Mouse (Mus musculus) embryonic facial prominence, embryonic 13.5 days (tissue): ENCODE data around the gene B3galt1. TPM values are rescaled to one million over a fixed set of nuclear protein-coding genes. Genes with fewer than 3 reads are reported as not detected.

Experiments used
- ATAC-seq: fragments of 200-750 bp; cut with Nextera tagmentation; 2 replicates; pipeline ENCODE4 v1.8.0; 2017; ENCODE audit warnings: low read depth; ENCODE audit not compliant: insufficient number of reproducible peaks, insufficient read depth, low FRiP score, low TSS enrichment
- H3K27ac ChIP-seq: fragments of 300-500 bp; sonication (generic); 2 replicates; pipeline ENCODE4 v1.5.1; 2015; ENCODE audit warnings: moderate library complexity, mild to moderate bottlenecking, inconsistent platforms
- H3K27me3 ChIP-seq: fragments of 300-500 bp; sonication (generic); 2 replicates; pipeline ENCODE4 v1.6.1; 2015; ENCODE audit warnings: mild to moderate bottlenecking, inconsistent platforms
- H3K36me3 ChIP-seq: fragments of 300-500 bp; sonication (generic); 2 replicates; pipeline ENCODE4 v1.6.1; 2015; ENCODE audit warnings: mild to moderate bottlenecking, inconsistent platforms
- H3K4me1 ChIP-seq: fragments of 300-500 bp; sonication (generic); 2 replicates; pipeline ENCODE4 v1.6.1; 2015; ENCODE audit warnings: inconsistent platforms
- H3K4me2 ChIP-seq: fragments of 300-500 bp; sonication (generic); 2 replicates; pipeline ENCODE4 v1.6.1; 2015; ENCODE audit warnings: moderate library complexity, mild to moderate bottlenecking, inconsistent platforms
- H3K4me3 ChIP-seq: fragments of 300-500 bp; sonication (generic); 2 replicates; pipeline ENCODE4 v1.5.1; 2015; ENCODE audit warnings: mild to moderate bottlenecking, inconsistent platforms
- H3K9ac ChIP-seq: fragments of 300-500 bp; sonication (generic); 2 replicates; pipeline ENCODE4 v1.6.1; 2015; ENCODE audit warnings: mild to moderate bottlenecking, inconsistent platforms
- H3K9me3 ChIP-seq: fragments of 300-500 bp; sonication (generic); 2 replicates; pipeline ENCODE4 v1.6.1; 2016; ENCODE audit warnings: inconsistent platforms
- WGBS: fragments of 180-500 bp; shearing (Covaris S2); methylation state at CpG from one replicate; pipeline ENCODE4 v1.1.7; 2015; ENCODE audit warnings: mixed read lengths; 5-methylcytosine and 5-hydroxymethylcytosine counted together
- polyA plus RNA-seq: library from polyadenylated mRNA; unstranded; fragments of >200 nt; fragmentation: Nextera tagmentation; extraction: Ambion mirVana; gene quantifications from 2 replicates; pipeline ENCODE4 v1.2.1, GENCODE M21; 2015

The B3galt1 gene
- polyA plus RNA-seq, 1 experiment from 2014 or later = 8.5 TPM

DNA sequence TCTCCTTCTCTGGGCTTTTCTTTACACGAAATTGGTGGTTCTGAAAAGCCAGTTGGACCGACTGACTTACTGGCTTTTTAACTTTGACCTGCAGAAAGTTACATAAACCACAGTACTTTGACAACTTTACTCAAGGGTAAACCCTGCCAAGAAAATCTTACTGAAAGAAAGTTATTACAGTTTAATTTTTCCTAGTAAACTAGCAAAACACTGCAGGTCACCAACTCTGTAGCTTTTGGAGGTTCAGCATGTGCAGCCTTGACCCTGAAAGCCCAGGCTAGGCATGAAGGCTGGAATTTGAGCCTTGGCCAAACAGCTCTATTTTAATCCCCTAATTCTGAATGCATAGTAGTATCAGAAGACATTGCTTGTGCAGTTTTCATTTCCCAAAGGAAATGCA lies 391.9 kb downstream of the B3galt1 start:
- Histone ChIP-seq H3K27me3 (no peaks in the 10 kb centered on the region), H3K9me3 (no peaks in the 10 kb centered on the region), H3K4me1 (no peaks in the 10 kb centered on the region), H3K27ac (no peak overlapping the region), H3K36me3 (no peaks in the 10 kb centered on the region), H3K4me3 (no peak overlapping the region), H3K9ac (no peak overlapping the region), H3K4me2 (no peak overlapping the region)
- WGBS = 65% methylated on average over 2 of the region's 2 CpGs
- no peak for ATAC-seq

DNA sequence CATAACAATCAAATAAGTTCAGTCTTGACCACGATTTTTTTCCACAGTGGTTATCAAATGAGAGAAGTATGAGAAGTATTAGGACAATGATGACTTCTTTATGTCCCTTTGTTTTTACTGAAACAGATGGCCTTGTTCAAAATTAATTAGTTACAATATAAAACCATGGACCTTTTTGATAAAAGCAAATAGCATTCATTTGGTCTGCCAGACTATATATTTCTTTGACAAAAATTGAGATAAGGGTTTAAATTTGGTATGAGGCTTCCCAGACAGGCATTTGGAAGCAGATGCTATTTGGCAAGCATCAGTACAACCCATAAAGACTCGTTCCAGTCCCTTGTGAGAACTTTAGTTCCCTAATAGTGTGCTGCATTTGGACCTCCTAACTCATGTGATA lies 395.0 kb downstream of the B3galt1 start:
- Histone ChIP-seq H3K36me3 (no peaks in the 10 kb centered on the region), H3K9ac (no peak overlapping the region), H3K4me1 (no peaks in the 10 kb centered on the region), H3K27ac (no peak overlapping the region), H3K9me3 (no peaks in the 10 kb centered on the region), H3K27me3 (no peaks in the 10 kb centered on the region), H3K4me2 (no peak overlapping the region), H3K4me3 (no peak overlapping the region)
- no peak for ATAC-seq
- WGBS = 64% methylated on average over 2 of the region's 2 CpGs

DNA sequence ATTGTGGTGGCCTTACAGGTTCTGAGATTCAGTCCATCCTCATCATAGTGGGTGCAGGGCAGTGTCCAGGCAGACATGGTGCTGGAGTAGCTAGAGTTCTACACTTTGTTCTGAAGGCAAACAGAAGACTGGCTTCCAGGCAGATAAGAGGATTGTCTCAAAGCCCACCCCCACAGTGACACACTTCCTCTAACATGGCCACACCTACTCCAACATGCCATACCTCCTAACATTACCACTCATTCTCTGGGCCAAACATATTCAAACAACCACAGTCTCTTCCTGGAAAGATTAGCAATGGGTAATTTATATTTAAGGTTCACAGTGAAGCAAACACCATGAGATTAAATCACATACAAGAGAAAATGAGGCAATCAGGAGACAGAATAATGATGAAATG lies 403.1 kb downstream of the B3galt1 start:
- Histone ChIP-seq H3K27me3 (no peaks in the 10 kb centered on the region), H3K4me1 (no peaks in the 10 kb centered on the region), H3K36me3 (no peaks in the 10 kb centered on the region), H3K27ac (no peak overlapping the region), H3K9ac (no peak overlapping the region), H3K4me2 (no peak overlapping the region), H3K9me3 (no peaks in the 10 kb centered on the region), H3K4me3 (no peak overlapping the region)
- ATAC-seq = no peak

DNA sequence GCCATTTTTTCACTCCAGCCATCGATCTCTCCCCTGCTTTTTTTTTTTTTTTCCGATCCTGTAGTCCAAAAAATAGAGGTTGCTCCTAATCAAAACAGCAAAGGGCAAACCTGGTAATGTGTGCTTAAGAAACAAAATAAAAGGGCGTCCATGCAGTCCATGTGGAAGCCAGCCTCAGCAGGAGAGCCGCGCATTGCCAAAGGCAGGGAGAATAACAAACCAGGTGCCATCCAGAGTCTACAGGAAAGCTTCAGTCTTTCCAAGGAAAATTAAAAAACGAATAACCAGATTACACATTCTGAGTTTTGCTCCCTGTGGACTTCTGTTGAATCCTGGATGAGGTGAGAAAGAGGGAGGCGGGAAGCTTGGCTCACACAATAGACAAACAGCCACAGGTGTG lies 405.4 kb downstream of the B3galt1 start:
- Histone ChIP-seq H3K27me3 (no peaks in the 10 kb centered on the region), H3K4me2 (no peak overlapping the region), H3K9ac (no peak overlapping the region), H3K27ac (no peak overlapping the region), H3K36me3 (no peaks in the 10 kb centered on the region), H3K9me3 (no peaks in the 10 kb centered on the region), H3K4me1 (no peaks in the 10 kb centered on the region), H3K4me3 (no peak overlapping the region)
- ATAC-seq = no peak
- 73% methylated on average over 7 of the region's 7 CpGs for WGBS

DNA sequence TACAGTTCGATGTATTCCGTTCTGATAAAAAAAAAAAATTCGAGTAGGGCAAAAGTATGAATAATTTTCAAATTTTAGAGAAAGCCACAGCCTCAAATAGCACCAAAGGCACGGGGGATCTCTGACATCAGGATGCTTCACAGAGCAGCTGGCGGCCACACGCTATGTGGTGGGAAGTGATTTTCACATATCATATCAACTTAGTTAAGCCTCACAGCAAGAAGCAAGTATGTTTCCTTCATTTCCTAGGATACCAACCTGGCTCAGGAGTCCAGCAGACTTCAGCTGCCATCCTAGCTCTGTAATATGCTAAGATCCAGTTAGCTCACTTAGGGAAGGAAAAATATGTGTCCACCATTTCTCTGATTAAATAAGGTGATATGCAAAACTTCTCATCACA lies 405.9 kb downstream of the B3galt1 start:
- H3K36me3 ChIP-seq = no peaks in the 10 kb centered on the region
- no peaks in the 10 kb centered on the region for H3K27me3 ChIP-seq
- no peak for ATAC-seq
- no peaks in the 10 kb centered on the region for H3K9me3 ChIP-seq
- no peak overlapping the region for H3K4me3 ChIP-seq
- no peaks in the 10 kb centered on the region for H3K4me1 ChIP-seq
- no peak overlapping the region for H3K27ac ChIP-seq
- no peak overlapping the region for H3K9ac ChIP-seq
- 76% methylated on average over 6 of the region's 6 CpGs for WGBS
- no peak overlapping the region for H3K4me2 ChIP-seq

DNA sequence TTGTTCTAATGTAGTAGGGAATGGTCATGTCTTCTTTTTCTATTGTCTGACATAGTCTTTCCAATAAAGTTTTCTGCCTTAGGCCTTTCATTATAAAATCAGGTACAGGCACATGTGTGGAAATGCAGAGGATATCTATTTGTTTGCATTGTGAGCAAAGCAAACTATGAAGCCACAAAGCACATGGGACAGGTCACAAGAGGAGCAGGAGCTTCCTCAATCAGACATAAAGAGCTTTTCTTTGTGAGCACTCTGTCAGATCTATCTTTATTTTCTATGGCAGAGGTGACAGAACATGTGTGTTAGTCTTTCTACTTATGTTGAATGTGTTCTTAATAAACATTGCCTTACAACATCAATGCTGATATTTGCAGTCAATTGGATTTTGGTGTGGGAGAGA lies 410.1 kb downstream of the B3galt1 start:
- Histone ChIP-seq H3K36me3 (no peaks in the 10 kb centered on the region), H3K4me2 (no peak overlapping the region), H3K27ac (no peak overlapping the region), H3K9ac (no peak overlapping the region), H3K4me1 (peaks cover 5% of the 10 kb centered on the region), H3K4me3 (no peak overlapping the region), H3K27me3 (no peaks in the 10 kb centered on the region), H3K9me3 (no peaks in the 10 kb centered on the region)
- no peak for ATAC-seq

DNA sequence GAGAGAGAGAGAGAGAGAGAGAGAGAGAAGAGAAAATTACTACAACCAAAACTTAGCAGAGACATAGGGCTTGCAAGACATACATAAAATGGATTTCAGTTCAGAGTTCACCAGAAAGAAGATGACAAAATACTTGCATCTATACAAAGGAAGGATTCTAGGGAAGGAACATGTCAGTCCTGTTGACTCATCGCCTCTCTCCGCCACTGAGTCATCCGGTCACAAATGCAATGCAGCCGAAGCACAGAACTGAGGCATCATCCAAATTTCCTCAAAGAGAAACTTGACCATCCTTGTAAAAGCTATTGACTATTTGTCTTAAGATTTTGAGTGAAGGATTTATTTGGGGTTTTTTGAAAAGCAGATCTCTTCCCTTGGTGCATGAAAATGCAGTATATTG lies 410.8 kb downstream of the B3galt1 start:
- Histone ChIP-seq H3K4me1 (peaks cover 5% of the 10 kb centered on the region), H3K36me3 (no peaks in the 10 kb centered on the region), H3K9ac (no peak overlapping the region), H3K27ac (no peak overlapping the region), H3K4me2 (no peak overlapping the region), H3K4me3 (no peak overlapping the region), H3K27me3 (no peaks in the 10 kb centered on the region), H3K9me3 (no peaks in the 10 kb centered on the region)
- no peak for ATAC-seq
- WGBS = 94% methylated on average over 4 of the region's 4 CpGs

DNA sequence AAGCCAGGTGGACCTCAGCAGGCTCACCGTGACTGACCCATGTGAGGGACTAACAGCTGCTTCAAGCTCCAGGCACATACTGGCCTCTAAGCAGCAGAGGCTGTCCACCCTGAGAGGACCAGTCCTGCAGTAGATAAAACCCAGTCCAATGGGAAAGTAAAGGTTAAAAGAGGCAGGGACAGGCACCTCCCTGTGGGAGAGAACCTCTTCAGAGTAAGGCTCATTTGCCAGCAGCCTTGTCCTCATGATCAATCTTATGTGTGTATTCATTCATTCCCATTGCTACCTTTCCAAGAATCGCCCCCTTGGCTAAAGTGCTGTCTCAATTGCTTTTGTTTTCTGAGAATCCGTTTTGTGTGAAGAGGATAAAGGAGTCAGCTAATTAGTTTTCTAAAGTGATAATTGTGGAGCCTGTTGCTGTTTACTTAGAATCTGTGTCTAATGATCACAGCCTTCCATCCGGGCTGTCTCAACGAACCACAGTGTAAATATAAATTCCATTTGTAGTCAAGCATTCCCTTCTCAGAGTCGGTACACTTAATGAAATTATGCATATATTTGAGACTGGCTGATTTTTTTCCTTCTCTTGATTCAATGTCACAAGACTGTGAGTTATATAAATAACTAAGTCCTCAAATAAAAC lies 412.1 kb downstream of the B3galt1 start:
- no peaks in the 10 kb centered on the region for H3K9me3 ChIP-seq
- WGBS = 37% methylated on average over 6 of the region's 6 CpGs
- no peak for ATAC-seq

DNA sequence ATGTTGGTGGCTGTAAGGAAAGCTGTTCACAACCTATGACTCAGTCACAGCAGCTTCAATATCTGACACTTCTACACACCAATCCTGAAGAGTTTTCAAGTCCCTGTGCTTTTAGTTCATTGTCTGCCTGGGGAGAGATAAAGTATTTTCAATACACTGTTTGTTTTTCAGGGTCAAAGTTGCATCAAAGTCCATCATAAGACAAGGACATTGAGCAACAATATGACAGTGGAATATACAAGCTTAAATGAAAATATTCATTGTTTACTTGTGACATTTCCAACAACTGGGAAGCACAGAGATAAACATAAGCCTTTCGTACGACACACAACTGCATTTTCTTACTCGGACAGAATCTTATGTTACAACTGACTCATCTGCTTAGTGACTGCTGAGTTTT lies 417.9 kb downstream of the B3galt1 start:
- WGBS = 93% methylated on average over 3 of the region's 3 CpGs
- no peak for ATAC-seq

More for the DNA sequence above, 412.1 kb downstream of the B3galt1 start:
- peaks cover 5% of the 10 kb centered on the region for H3K4me1 ChIP-seq
- no peaks in the 10 kb centered on the region for H3K27me3 ChIP-seq
- no peak overlapping the region for H3K4me2 ChIP-seq
- H3K4me3 ChIP-seq = no peak overlapping the region
- H3K36me3 ChIP-seq = no peaks in the 10 kb centered on the region
- no peak overlapping the region for H3K27ac ChIP-seq
- H3K9ac ChIP-seq = no peak overlapping the region

DNA sequence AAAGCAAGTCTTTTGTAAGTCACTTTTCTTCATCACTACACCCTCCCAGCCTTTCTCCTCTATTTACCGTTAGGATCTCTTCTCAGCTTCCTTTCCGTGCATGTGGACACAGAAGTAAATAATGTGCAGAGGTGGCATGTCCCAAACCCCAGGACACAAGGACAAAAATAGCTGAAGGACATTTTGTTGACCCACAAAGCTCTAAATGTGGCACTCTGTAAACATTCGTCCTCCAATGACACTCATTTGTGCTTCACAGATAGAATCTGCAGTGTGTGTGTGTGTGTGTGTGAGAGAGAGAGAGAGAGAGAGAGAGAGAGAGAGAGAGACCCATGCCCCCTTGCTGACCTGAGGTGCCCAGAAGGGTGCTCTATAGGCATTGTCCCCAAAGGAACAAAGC lies 419.5 kb downstream of the B3galt1 start:
- H3K4me1 ChIP-seq = 0 out of 2 replicates have a peak, but pooled peaks cover 4% of the 10 kb centered on the region
- H3K9me3 ChIP-seq = no peaks in the 10 kb centered on the region
- H3K4me3 ChIP-seq = no peak overlapping the region
- H3K9ac ChIP-seq = no peak overlapping the region
- WGBS = 87% methylated on average over 3 of the region's 3 CpGs
- no peaks in the 10 kb centered on the region for H3K27me3 ChIP-seq
- no peaks in the 10 kb centered on the region for H3K36me3 ChIP-seq
- no peak overlapping the region for H3K4me2 ChIP-seq
- H3K27ac ChIP-seq = no peak overlapping the region
- no peak for ATAC-seq

More for the DNA sequence above, 417.9 kb downstream of the B3galt1 start:
- no peak overlapping the region for H3K27ac ChIP-seq
- no peak overlapping the region for H3K9ac ChIP-seq
- no peak overlapping the region for H3K4me2 ChIP-seq
- H3K36me3 ChIP-seq = no peaks in the 10 kb centered on the region
- no peaks in the 10 kb centered on the region for H3K4me1 ChIP-seq
- no peaks in the 10 kb centered on the region for H3K9me3 ChIP-seq
- H3K27me3 ChIP-seq = no peaks in the 10 kb centered on the region
- H3K4me3 ChIP-seq = no peak overlapping the region

DNA sequence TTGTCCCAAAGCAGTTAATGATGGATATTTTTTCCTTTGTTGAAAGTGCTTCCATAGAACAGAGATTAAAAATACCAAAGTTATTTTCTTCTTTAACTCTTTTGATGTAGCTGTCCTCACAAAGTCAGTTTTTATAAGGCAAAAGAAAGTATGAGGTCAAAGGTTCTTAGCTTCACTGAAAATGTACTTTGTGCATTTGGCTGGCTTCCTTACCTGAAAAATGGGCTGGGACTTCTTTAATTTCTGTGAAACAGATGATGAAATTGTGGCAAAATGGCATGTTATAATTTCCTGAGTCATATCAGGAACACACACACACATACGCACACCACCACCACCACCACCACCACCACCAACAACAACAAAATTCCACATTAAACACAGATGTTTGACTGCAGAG lies 427.8 kb downstream of the B3galt1 start:
- ATAC-seq = no peak
- H3K4me2 ChIP-seq = no peak overlapping the region
- no peaks in the 10 kb centered on the region for H3K36me3 ChIP-seq
- H3K27ac ChIP-seq = no peak overlapping the region
- no peak overlapping the region for H3K9ac ChIP-seq
- WGBS = 88% methylated on average over 1 of the region's 1 CpGs
- 0 out of 2 replicates have a peak, but pooled peaks cover 6% of the 10 kb centered on the region for H3K4me1 ChIP-seq
- no peaks in the 10 kb centered on the region for H3K27me3 ChIP-seq
- no peaks in the 10 kb centered on the region for H3K9me3 ChIP-seq
- no peak overlapping the region for H3K4me3 ChIP-seq

DNA sequence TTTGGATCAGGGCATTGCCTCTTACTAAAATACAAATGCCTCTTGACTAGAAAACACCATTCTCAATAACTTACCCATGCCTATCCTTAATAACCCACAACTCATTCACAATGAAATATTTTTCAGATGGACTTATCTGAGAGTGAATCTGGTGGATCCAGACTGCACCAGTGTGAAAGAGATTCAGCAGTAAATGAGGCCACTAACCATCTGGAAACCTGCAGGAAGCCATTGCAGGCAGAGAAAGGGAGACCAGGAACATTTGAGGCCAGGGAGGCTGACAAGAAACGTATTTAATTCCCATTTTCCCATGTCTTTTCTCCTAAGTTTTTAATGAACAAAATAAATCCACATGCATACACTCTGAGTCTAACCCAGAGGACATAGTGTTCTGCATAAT lies 437.4 kb downstream of the B3galt1 start:
- Histone ChIP-seq H3K36me3 (no peaks in the 10 kb centered on the region), H3K9ac (no peak overlapping the region), H3K9me3 (no peaks in the 10 kb centered on the region), H3K4me2 (no peak overlapping the region), H3K27ac (no peak overlapping the region), H3K4me1 (no peaks in the 10 kb centered on the region), H3K27me3 (no peaks in the 10 kb centered on the region), H3K4me3 (no peak overlapping the region)
- no peak for ATAC-seq
- 35% methylated on average over 1 of the region's 1 CpGs for WGBS

DNA sequence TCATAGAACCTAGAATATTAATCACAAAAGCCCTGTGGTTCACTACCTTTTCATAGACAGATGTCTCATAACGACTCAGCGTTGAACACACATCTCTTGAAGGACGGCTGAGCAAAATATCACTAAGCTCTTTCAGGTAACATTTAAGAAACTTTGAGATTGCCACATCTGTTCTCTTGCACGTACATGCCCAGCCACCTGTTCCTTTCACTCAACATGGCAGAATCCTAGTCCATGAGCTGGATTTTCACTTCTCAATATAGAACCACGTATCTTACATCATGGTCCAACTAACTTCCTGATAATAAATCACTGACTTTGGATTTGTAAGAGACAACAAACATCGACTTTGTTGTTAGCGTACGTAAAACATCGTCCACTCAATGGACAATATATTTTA lies 439.5 kb downstream of the B3galt1 start:
- H3K36me3 ChIP-seq = no peaks in the 10 kb centered on the region
- no peak overlapping the region for H3K27ac ChIP-seq
- no peaks in the 10 kb centered on the region for H3K27me3 ChIP-seq
- ATAC-seq = no peak
- no peaks in the 10 kb centered on the region for H3K4me1 ChIP-seq
- H3K9ac ChIP-seq = no peak overlapping the region
- no peak overlapping the region for H3K4me3 ChIP-seq
- H3K4me2 ChIP-seq = no peak overlapping the region
- WGBS = 94% methylated on average over 9 of the region's 9 CpGs
- H3K9me3 ChIP-seq = no peaks in the 10 kb centered on the region
